Mouse (Mus musculus): ENCODE data around the gene Klhdc10. TPM values are rescaled to one million over a fixed set of nuclear protein-coding genes. Genes with fewer than 3 reads are reported as not detected.

Klhdc10 gene
- polyA plus RNA-seq, 1 experiment: 26.7 TPM

DNA sequence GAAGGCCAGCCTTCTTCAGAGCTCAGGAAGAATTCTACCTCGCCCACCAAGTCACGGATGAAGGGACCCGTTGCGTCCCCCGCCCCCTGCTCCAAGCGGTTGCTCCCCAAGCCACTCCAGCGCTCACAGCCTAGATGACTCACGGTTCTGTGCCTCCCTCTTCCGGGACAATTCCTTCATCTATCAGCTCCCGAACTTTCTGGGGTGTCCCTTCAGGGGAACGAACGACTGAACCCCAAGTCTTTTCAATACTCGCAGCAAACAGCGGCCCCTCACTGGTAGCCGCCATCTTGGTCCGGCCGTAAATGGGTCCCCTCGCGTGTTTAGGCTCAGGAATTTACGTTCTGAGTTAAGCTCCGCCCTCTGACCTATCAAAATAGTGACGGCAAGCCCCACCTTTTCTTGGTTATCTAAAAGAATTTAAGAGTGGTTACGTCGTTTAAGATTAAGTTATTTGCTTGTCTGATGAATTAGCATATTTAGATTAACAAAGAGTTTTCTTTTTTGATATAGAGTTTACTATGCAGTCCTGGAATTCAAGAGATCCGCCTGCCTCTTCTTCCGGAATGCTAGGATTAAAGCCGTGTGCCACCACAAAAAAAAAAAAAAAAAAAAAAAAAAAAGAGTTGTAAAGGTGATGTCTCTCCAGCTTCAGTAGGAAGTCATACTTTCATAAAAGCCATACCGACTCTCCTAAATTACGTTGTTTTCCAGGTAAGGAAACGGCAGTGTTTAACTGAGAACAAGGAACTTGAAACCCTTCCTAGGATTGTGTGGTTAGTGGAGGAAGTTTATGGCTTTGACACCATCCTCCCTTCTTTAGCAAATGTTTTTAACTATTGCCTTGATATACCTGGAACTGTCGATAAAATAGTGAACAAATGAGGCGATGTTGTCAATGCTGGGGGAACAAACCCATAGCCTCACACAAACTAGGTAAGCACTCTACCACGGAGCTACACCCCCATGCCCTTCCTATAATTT, 10.7 kb upstream of the Klhdc10 start, which contains the start of gene Zc3hc1:
TSS of gene Zc3hc1 (minus strand) at position 315 of the 984 bp plus-strand sequence.
- TF ChIP-seq GATA1 (IDR thresholded peaks at IDR 0.05; ENCODE audit: low read length): peak; percentile 28

DNA sequence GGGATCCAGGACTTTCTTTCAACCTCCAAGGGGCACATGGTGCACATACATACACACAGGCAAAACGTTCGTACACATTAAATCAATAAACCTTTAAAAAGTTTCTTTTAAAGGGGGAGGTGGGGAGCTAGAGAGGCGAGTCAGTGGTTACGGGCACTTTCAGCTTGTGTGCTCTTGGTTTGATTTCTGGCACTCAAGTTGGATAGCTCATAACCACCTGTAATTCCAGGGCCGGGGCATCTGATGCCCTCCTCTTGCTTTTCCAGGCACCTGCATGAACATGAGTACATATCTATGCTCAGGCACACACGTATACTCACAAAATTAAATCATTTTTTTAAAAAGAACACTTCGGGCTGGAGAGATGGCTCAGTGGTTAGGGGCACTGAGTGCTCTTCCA, 9.7 kb upstream of the Klhdc10 start:
- no peak for TF ChIP-seq GATA1 (IDR thresholded peaks at IDR 0.05; ENCODE audit: low read length)

DNA sequence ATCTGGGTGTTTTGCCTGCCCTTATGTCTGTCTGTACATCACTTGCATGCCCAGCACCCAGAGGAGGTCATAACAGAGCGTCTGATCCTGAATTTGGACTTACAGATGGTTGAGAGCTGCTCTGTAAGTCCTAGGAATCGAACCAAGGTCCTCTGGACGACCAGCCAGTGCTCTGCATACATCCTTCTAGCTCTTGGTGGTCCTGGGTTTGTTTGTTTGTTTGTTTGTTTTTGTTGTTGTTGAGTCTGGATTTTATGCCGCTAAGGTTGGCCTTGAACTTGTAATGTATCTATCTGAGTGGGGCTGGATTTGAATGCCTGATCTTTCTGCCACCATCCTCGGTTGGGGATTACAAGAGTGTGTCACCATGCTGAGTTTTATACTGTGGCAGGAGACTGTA, 1.5 kb upstream of the Klhdc10 start:
- no peak for TF ChIP-seq GATA1 (IDR thresholded peaks at IDR 0.05; ENCODE audit: low read length)

GRCm38 (mm10) chr6:30400716-30401115, 952 bp upstream of the Klhdc10 start:
- no peak for TF ChIP-seq GATA1 (IDR thresholded peaks at IDR 0.05; ENCODE audit: low read length)

GRCm38 (mm10) chr6:30402091-30402491, 423 bp downstream of the Klhdc10 start:
- no peak for TF ChIP-seq GATA1 (IDR thresholded peaks at IDR 0.05; ENCODE audit: low read length)

DNA sequence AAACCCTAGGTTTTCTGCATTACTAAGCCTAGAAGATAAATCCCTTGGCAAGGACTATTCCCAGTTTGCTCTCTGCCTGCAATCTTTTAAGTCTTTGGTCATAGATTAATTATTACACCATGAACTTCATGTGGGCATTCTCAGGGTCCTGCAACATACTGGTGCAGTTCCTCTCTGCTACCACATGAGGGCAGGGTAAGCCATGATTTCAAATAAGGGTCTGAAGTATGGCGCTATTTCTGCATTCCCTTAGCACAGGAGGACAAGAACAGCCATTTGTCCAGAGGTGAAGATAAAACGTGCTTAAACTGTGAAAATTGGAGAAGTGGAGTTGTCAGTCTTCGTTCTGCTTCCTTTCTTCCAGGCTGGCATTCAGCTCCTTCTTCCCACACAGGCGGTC, 1.8 kb downstream of the Klhdc10 start:
- TF ChIP-seq GATA1 (IDR thresholded peaks at IDR 0.05; ENCODE audit: low read length): no peak

DNA sequence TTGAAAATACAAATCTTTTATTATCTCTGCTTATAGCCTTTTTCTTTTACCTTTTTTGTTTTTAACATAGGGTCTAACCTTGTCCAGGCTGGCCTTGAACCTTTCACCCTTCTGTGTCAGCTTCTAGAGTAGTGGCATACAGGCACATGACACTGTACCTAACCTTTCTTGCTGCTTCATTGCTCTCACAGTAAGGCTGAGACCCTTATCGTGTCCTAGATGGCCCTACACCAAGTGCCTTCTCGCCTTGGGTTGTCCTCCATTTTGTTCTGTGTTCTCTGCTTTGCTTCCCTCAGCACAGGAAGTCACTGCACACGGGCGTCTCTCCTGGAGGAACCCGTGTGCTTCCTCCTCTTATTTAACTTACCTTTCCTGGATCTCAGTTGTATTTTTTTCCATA, 3.0 kb downstream of the Klhdc10 start:
- no peak for TF ChIP-seq GATA1 (IDR thresholded peaks at IDR 0.05; ENCODE audit: low read length)

- TF ChIP-seq GATA1 (IDR thresholded peaks at IDR 0.05; ENCODE audit: low read length): no peak
These were observed 6.6 kb downstream of the Klhdc10 start for GRCm38 (mm10) chr6:30408276-30408675.

GRCm38 (mm10) chr6:30409399-30410093, 7.9 kb downstream of the Klhdc10 start:
- no peak for TF ChIP-seq GATA1 (IDR thresholded peaks at IDR 0.05; ENCODE audit: low read length)

- no peak for TF ChIP-seq GATA1 (IDR thresholded peaks at IDR 0.05; ENCODE audit: low read length)
These were observed 9.6 kb downstream of the Klhdc10 start for GRCm38 (mm10) chr6:30411311-30411710.

DNA sequence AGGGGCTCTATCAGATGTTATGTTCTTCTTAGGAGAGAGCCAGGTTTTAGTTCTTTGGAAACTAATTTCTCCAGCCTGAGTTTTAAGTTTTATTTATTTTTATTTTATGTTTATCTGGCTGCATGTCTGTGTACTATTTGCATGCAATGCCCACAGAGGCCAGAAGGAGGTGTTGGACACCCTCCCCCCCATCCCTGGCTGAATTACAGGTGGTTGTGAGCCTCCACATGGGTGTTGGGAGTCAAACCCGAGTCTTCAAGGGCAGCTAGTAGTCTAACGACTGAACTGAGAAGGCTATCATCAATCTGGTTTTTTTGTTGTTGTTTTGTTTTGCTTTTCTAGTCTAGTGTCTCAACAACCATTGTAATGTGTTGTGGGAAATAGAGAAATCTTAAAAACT, 14.5 kb downstream of the Klhdc10 start:
- TF ChIP-seq GATA1 (IDR thresholded peaks at IDR 0.05; ENCODE audit: low read length): no peak

DNA sequence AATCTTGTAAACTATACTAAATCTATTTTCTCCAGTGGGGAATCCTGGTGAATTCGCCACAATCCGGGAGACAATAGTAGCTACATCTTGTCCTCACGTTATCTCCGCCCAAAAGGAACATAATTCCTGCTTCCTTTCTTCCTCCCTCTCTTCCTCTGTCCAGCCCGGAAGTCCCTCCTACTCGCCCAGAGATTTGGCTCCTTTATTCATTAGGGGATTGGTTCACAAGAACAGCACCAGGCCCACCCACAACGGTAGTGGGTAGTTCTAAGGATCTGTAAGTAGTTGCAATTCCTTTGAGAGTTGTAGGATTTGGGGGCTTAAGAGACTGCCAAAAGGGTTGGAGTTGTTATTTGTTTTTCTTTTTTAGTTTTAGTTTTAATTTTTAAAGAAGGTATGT, 15.1 kb downstream of the Klhdc10 start:
- TF ChIP-seq GATA1 (IDR thresholded peaks at IDR 0.05; ENCODE audit: low read length): no peak

DNA sequence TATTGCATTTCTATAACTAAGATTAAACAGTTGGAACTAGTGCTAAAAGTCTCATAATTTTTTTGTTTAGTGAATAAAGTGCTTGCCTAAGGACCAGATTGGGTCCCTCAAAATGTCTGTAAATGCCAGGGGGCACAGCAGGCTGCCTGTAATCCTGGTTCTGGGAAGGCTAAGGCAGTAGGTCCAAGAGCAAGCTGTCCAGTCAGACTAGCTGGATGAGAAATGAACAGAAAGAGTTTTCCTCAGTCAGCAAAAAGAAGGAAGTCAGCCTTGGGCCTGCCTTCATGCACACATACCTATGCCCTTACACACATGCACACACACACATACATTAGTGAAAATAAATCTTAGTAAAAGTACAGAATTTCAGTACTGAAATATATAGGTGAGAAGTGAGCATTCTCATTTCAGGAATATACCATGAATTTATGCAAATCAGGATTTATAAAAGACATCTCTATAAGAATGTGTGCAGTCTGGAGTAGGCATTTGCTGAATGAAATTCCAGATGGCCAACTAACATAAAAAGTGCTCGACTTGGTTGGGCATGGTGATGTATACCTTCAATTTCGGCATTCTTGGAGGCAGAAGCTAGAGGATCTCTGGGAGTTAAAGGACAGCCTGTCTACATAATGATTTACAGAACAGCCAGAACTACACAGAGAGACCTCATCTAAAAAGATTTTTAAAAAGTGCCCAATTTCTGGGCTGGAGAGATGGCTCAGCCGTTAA, 31.0 kb downstream of the Klhdc10 start:
- TF ChIP-seq GATA1 (IDR thresholded peaks at IDR 0.05; ENCODE audit: low read length): no peak

DNA sequence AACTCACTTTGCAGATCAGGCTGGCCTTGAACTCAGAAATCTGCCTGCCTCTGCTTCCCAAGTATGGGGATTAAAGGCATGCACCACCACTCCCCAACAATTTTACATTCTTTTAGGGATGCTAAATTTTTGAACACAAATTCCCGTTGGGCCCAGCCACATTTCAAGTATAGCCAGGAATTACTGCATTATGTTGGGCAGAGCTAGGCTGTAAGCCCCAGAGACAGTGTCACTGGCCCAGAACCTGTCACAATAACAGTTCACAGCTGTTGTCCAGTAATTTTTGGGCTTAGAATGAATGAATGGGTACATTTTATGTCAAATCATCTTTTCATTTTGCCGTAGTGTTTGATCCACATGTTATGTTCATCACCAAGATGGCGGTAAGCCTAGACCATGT, 34.8 kb downstream of the Klhdc10 start:
- no peak for TF ChIP-seq GATA1 (IDR thresholded peaks at IDR 0.05; ENCODE audit: low read length)

DNA sequence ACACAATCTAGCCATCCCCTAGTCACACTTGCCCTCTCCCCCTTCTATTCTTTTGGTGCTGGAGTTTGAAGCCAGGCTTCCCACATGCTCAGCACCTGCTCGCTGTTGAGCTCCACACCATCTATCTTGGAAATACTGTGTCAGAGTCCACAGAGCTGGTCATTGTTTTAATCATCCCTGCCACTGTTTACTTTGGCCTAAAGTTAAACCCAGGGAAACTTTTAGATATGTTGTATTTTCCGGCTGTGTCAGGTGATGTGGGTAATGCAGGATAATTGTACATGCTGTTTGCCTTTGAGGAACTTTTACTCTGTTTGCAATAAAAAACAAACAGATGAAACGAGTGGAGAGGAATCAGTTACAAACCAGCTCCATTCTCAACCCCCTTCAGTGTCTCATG, 35.4 kb downstream of the Klhdc10 start:
- no peak for TF ChIP-seq GATA1 (IDR thresholded peaks at IDR 0.05; ENCODE audit: low read length)

DNA sequence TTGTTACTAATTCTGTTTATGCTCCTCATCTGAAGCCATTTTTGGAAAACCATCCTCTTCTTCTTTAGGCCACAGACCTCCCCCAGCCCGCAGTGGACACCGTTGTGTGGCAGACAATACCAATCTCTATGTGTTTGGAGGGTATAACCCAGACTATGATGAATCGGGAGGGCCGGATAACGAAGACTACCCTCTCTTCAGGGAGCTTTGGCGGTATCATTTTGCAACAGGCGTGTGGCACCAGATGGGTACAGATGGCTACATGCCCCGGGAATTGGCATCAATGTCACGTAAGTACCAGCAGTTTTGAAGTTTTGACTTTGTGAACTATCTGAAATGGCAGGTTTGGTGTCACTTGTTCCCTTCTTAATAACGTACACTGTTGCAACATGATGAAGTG, 37.9 kb downstream of the Klhdc10 start:
- no peak for TF ChIP-seq GATA1 (IDR thresholded peaks at IDR 0.05; ENCODE audit: low read length)

All from G1E-ER4 (cell line).